Mouse (Mus musculus) spleen, adult 18-20 months (tissue): ENCODE results near the gene Diaph3.
"Not testable (repeated sequence)": the region's sequence is repeated elsewhere in the genome, so short reads cannot be mapped to it uniquely, and the experiment has no call there.

Source experiments
- DNase-seq, 2 experiments: peaks; one replicate each; pipeline ENCODE4 v3.0.0; 2022; ENCODE audit warnings: mixed read lengths in 2 of 2

The Diaph3 gene

DNA sequence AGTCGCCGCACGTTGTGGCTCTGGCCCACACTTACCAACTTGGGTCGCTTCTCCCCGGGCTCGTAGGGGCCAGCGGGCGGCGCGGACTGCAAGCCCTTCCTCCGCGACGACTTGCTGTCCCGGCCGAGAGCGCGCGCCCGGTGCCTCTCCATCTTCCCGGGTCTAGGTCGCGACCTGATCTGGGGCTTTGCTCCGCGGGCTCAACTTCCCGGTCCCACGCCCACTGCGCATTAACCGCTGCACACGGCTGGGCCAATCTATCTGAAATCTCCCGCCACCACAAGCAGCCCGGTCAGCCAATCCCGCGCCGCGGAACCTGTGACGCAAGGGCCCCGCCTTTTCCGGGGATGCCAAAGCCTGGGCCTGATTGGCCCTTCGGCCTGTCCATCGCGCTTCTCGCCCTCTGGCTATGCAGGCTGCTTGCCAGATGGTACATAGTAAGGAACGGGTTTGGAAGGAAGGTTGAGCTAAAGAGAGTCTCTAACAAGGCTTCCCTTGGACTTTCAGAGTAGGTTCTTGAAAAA, at the start of gene Diaph3:
Gene Diaph3, minus strand, starts transcription at position 273 of the 524 bp plus-strand sequence.
- DNase-seq, result peak; percentile 86 to 94

GRCm38 (mm10) chr14:87190685-87191084, 49.6 kb upstream of the Diaph3 start:
- DNase-seq, result no peak

GRCm38 (mm10) chr14:87171577-87171976, 30.5 kb upstream of the Diaph3 start:
- no peak for DNase-seq

DNA sequence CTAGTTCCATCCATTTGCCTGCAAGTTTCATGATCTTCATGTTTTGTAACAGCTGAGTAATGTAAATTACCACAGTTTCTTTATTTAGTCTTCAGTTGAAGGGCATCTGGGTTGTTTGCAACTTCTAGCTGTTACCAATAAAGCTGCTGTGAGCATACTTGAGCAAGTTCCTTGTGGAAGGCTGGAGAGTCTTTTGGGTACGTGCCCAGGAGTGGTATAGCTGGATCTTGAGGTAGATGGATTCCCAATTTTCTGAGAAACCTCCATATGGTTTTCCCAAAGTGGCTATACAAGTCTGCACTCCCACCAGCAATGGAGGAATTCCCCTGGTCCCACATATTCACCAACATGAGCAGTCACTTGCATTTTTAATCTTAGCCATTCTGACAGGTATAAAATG, 28.1 kb upstream of the Diaph3 start:
- no peak for DNase-seq

- no peak for DNase-seq
Observed at GRCm38 (mm10) chr14:87155621-87156238, 14.7 kb upstream of the Diaph3 start.

DNA sequence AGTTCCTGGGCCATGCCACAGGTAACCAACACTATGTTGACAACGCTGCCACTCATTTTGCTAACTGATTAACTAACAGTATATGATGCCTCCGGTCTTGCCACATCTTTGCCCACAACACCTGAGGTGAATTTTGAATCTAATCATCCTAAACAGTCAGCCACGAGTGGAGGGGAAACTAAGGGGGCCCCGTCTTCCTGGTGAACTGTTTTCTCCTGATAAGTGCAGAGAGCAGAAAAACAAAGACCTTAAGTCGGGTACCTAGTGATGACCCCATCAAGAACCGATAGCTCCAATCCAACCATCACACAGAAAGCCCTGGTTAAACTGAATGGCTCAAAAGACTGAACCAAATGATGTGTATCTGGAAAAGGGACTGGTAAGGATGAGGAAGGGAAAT, 8.6 kb upstream of the Diaph3 start:
- no peak for DNase-seq

- no peak for DNase-seq
Observed at GRCm38 (mm10) chr14:87146704-87147103, 5.7 kb upstream of the Diaph3 start.

DNA sequence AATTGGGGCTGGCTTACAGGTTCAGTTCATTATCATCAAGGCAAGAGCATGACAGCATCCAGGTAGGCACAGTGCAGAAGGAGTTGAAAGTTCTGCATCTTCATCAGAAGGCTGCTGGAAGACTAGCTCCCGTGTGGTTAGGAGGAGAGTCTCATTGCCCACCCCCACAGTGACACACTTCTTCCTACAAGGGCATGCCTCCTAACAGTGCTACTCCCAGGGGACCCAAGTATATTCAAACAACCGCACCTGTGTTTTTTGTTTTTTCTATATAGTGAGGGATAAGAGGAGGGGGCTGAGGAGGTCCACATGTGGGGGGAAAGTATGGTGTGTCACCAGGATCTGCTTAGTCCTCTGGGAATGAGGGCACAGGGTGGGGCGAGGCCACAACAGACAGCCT, 4.3 kb upstream of the Diaph3 start:
- DNase-seq, result no peak

DNA sequence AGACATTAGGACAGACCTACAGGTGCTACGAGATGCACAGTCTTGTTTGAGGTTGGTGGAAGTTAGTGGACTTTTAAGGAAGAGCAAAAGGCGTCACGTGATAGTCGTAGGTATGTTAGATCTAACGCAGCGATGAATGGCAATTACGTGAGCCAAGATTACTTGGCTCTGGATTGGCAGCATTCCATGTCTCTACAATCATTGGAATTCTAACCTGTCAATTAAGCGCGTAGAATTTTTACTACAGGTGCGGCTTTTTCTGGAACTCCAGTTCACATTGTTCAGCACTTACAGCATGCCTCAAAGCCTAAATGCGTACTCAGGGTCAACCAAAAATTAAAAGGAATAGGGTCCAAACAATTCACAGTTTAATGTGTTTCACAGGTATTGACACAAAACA, 742 bp upstream of the Diaph3 start:
- DNase-seq, result no peak

- no peak for DNase-seq
Observed at GRCm38 (mm10) chr14:87140327-87140962, 590 bp downstream of the Diaph3 start.

GRCm38 (mm10) chr14:87126076-87126639, 14.9 kb downstream of the Diaph3 start:
- no peak for DNase-seq

- DNase-seq, result no peak
Observed at GRCm38 (mm10) chr14:87125492-87125891, 15.5 kb downstream of the Diaph3 start.

DNA sequence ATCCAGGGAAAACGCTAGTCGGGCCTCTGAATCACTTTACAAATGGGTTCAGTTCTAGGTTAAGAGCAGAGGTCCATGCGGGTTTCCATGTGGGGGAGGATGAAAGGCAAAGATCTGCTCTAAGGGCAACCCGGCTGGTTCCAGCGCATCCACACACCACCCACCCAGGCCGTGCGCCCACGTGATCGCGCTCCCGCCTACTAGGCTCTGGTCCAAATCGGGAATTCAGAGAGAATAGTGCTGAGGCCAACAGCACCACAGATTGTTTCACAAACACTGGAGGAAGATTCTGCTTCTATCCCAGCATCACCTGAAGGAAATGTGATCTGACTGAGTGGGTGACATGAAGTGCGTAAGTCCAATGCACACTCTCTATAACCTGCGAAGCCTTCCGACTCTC, 17.9 kb downstream of the Diaph3 start:
- no peak for DNase-seq

GRCm38 (mm10) chr14:87121868-87122267, 19.2 kb downstream of the Diaph3 start:
- no peak for DNase-seq

DNA sequence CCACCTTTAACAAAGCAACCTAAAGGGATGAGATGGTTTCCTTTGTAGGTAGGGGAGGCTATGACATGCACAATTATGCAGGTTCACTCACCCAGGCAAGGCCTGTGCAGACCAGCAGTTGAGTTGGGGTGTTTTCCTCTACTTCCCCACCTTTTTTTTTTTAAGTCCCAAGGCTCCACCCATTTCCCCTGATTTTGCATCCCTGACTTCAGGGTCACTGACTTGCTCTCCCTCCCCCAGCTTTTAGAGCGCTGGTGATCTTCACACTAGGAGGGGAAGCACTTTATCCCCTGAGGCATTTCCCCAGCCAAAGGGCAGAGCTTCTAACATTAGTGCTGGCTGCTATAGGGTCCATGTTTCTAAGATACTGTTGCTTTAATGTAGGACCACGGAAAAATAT, 30.4 kb downstream of the Diaph3 start:
- no peak for DNase-seq

DNA sequence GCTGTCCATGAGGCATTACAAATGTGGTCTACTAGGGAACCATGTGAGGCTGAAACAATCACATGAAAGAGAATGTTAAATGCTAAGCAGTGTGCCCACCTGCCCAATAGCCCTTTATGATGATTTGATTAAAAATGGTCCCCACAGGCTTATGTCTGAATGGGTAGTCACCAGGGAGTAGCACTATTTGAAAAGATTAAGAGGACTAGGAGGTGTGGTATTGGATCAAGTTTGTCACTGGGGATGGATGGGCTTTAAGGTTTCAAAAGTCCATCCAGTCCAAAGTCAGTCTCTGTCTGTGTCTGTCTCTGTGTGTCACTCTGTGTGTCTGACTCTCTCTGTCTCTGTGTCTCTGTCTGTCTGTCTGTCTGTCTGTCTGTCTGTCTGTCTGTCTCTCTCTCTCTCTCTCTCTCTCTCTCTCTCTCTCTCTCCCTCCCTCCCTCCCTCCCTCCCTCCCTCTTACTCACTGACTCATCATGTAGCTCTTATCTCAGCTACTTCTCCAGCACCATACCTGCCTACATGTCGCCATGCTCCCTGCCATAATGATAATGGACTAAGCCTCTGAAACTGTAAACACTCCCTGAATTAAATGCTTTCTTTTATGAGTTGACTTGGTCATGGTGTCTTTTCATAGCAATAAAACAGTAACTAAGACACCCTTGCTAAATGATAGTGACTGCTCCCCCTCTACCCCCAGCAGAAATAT, 41.5 kb downstream of the Diaph3 start:
- no peak for DNase-seq

DNA sequence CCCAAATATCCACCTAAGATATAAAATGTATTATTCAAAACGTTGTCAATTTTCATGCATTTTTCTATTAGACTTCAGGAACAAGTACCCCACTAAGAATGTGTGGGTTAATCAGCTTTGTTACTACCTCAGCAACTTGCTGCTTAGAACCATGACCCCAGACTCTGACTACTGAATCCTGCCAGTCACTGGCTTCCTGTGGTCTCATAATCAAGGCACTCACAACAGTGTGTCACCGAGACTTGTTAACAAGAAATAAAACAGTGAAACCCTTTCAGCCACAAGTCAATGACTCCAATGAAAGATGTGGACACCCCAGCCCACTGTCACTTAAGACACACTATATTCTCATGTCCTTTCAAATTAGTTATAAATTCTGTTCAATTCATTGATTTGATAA, 42.9 kb downstream of the Diaph3 start:
- DNase-seq, result no peak

- no peak for DNase-seq
Observed at GRCm38 (mm10) chr14:87091522-87091921, 49.5 kb downstream of the Diaph3 start.

- no peak for DNase-seq
Observed at GRCm38 (mm10) chr14:87091108-87091507, 49.9 kb downstream of the Diaph3 start.

GRCm38 (mm10) chr14:87088928-87089327, 52.1 kb downstream of the Diaph3 start:
- DNase-seq, result no peak

- no peak for DNase-seq
Observed at GRCm38 (mm10) chr14:87088456-87088855, 52.6 kb downstream of the Diaph3 start.

DNA sequence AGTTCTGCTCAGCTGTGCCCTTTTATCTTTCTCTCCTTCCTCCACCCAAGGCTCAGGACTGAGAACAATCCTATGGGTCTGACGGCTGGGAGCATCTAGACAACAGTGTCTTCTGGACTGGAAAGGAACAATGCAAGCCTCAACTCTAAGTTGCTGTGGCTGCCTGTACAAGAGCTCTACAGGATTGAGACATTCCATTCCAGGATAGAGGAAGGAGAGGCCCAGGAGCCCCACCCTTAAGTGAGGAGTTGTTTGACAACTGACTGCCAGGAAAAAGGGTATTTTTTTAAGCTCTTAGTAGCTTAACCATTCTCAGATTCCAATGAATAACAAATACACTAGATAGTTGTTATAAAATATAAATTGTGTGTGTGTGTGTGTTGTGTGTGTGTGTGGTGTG, 53.0 kb downstream of the Diaph3 start:
- no peak for DNase-seq

DNA sequence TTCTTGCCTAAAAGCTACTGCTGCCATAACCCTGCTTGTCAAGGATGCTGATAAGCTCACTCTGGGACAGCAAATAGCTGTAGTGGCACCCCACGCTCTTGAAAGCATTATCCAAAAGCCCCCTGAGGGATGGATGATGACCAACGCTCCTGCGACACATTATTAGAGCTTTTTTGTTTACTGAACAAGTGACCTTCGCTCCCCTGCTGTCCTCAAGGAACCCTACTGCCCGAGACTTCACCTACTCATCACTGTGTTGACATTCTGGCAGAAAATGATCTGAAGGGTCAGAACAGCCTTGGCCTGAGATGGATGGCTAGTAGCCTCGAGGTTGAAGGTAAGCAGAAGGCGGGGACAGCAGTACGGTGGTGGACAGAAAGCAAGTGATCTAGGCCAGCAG, 56.1 kb downstream of the Diaph3 start:
- DNase-seq, result not testable (repeated sequence)

DNA sequence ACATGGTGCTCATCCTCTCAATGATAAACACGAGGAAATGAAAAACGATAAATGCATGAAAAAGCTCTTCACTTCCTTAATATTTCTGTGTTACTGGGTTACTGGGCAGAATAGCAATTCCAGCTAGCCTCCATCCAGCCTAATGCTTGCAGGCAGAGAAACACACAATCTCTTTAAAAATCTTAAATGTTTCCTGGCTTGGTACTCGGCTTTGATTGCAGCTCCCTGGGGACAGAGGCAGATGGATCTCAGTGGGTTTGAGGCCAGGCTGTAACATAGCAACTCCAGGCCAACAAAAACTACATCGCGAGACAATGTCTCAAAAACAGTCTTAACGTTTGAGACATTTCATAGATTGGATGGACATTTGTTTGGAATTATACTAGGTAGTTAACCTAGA, 57.1 kb downstream of the Diaph3 start:
- no peak for DNase-seq
